Mouse (Mus musculus) left cerebral cortex, adult 8-10 months (tissue): ENCODE measurements around the gene Fubp3. TPM values are rescaled to one million over a fixed set of nuclear protein-coding genes. Genes with fewer than 3 reads are reported as not detected.
A peak's percentile ranks its signal among the peaks of the same experiment; 100 is the strongest.

Experiments used
- DNase-seq, 2 experiments: peaks; one replicate each; pipeline ENCODE4 v3.0.0; 2022; ENCODE audit warnings: low spot score in 2 of 2
- total RNA-seq, 4 experiments: library from RNA; stranded (reverse); gene quantifications; 2 replicates each; pipeline ENCODE4 v1.2.4; 2022

Gene Fubp3
- total RNA-seq, 4 experiments from 2014 or later: 35.9 to 48.0 (median 42.4) TPM

GRCm38 (mm10) chr2:31619208-31619607 lies 46.8 kb downstream of the Fubp3 start:
- no peak for DNase-seq

- DNase-seq: no peak
Observed at GRCm38 (mm10) chr2:31633531-31633930, 61.1 kb downstream of the Fubp3 start.

- DNase-seq: no peak
Observed at GRCm38 (mm10) chr2:31635281-31636137, 63.1 kb downstream of the Fubp3 start.

- DNase-seq: no peak
Observed at GRCm38 (mm10) chr2:31636138-31636741, 63.8 kb downstream of the Fubp3 start.

- DNase-seq: no peak
Observed at GRCm38 (mm10) chr2:31636742-31637141, 64.3 kb downstream of the Fubp3 start.

GRCm38 (mm10) chr2:31637311-31637710 lies 64.9 kb downstream of the Fubp3 start:
- no peak for DNase-seq

- DNase-seq: no peak
Observed at GRCm38 (mm10) chr2:31637807-31638206, 65.4 kb downstream of the Fubp3 start.

- no peak for DNase-seq
Observed at GRCm38 (mm10) chr2:31638581-31639465, 66.4 kb downstream of the Fubp3 start.

GRCm38 (mm10) chr2:31639466-31639760 lies 67.0 kb downstream of the Fubp3 start:
- DNase-seq: no peak

GRCm38 (mm10) chr2:31639901-31640608 lies 67.6 kb downstream of the Fubp3 start, which contains the start of gene Prdm12:
Gene Prdm12, plus strand, starts transcription at chr2:31640037.
- no peak for DNase-seq

GRCm38 (mm10) chr2:31640609-31641507 lies 68.4 kb downstream of the Fubp3 start:
- no peak for DNase-seq

GRCm38 (mm10) chr2:31641508-31641830 lies 69.0 kb downstream of the Fubp3 start:
- no peak for DNase-seq

GRCm38 (mm10) chr2:31641929-31642328 lies 69.5 kb downstream of the Fubp3 start:
- DNase-seq: no peak

- DNase-seq: peak; percentile 60 to 86
Observed at GRCm38 (mm10) chr2:31653971-31654853, 81.8 kb downstream of the Fubp3 start.

GRCm38 (mm10) chr2:31654854-31655559 lies 82.6 kb downstream of the Fubp3 start:
- peak in 1 of 2 experiments; percentile 54 for DNase-seq

GRCm38 (mm10) chr2:31656374-31656773 lies 83.9 kb downstream of the Fubp3 start:
- DNase-seq: no peak

- no peak for DNase-seq
Observed at GRCm38 (mm10) chr2:31662939-31663803, 90.7 kb downstream of the Fubp3 start.

GRCm38 (mm10) chr2:31663804-31664180 lies 91.3 kb downstream of the Fubp3 start:
- DNase-seq: no peak
